In genomic region chr5:65391753-65392152, GRCm38 (mm10) we compare ENCODE assay signal across 8 mouse cellular contexts. TPM values are rescaled to one million over a fixed set of nuclear protein-coding genes. Genes with fewer than 3 reads are reported as not detected.
DNase-seq lines count a peak whose midpoint lies in the region; ATAC-seq and TF ChIP-seq lines count a peak whose summit lies in the region.

No protein-coding gene starts in this region.

- H3K4me3 ChIP-seq in lung, embryonic 14.5 days (ENCODE audit: low read depth, low read length), result peak overlapping the region; percentile 98
- H3K4me3 ChIP-seq in macrophage (ENCODE audit: inconsistent target), result peak overlapping the region; percentile 83

- DNase-seq in lung, embryonic 14.5 days, result peak; percentile 62
- no peak for DNase-seq in lung, postnatal 25 days (ENCODE audit: low spot score)
- DNase-seq in brain, adult 2 months (ENCODE audit: low read depth, low spot score), result peak; percentile 20
- no peak for DNase-seq in adrenal gland, adult 8-10 months
- DNase-seq in natural killer cell, adult 2 months (ENCODE audit: low spot score in 2 of 2), result no peak
- DNase-seq in spleen, adult 12 weeks (ENCODE audit: low spot score), result no peak

- H3K4me2 ChIP-seq in lung, embryonic 14.5 days, result peak overlapping the region; percentile 69

- no peaks in the 10 kb centered on the region for H3K27me3 ChIP-seq in lung, embryonic 14.5 days (ENCODE audit: insufficient read depth, low read length)

- H3K9ac ChIP-seq in lung, embryonic 14.5 days, result peak overlapping the region; percentile 99

- WGBS in lung, embryonic 14.5 days, result 3% methylated on average over 12 of the region's 12 CpGs
- 2% methylated on average over 12 of the region's 12 CpGs for WGBS in macrophage (ENCODE audit: missing documents)

- TF ChIP-seq CTCF in lung, embryonic 14.5 days (IDR thresholded peaks at IDR 0.05; ENCODE audit: low read depth), result no peak

- peaks cover 7% of the 10 kb centered on the region for H3K4me1 ChIP-seq in lung, embryonic 14.5 days (ENCODE audit: insufficient read depth)

- ATAC-seq in lung, embryonic 14.5 days (ENCODE audit: insufficient read depth), result peak; percentile 38; the same call in 1 of the 2 replicates
- ATAC-seq in granulocyte monocyte progenitor cell, adult 5-6 weeks (replicated peaks; ENCODE audit: poor library complexity, severe bottlenecking), result peak; percentile 14; the same call in 1 of the 2 replicates

- no peaks in the 10 kb centered on the region for H3K9me3 ChIP-seq in lung, embryonic 14.5 days (ENCODE audit: low read depth, low read length)

- peaks cover 56% of the 10 kb centered on the region for H3K36me3 ChIP-seq in lung, embryonic 14.5 days (ENCODE audit: insufficient read depth)
- peaks cover 43% of the 10 kb centered on the region; the same call in 1 of the 2 replicates for H3K36me3 ChIP-seq in macrophage (ENCODE audit: inconsistent target)

- peak overlapping the region; percentile 93 for H3K27ac ChIP-seq in lung, embryonic 14.5 days (ENCODE audit: low read depth)
- peak overlapping the region; percentile 66 for H3K27ac ChIP-seq in macrophage

- H3K79me2 ChIP-seq in macrophage (ENCODE audit: inconsistent target), result peaks cover 61% of the 10 kb centered on the region

RNA-seq across cellular contexts. Expression of gene Lias, which starts 0.5 kb away (rescaled TPM):
- polyA plus RNA-seq in lung, embryonic 14.5 days (2014; fragmentation: Nextera tagmentation; extraction: Ambion mirVana), result 54.5 and 58.9 TPM in 2 replicates
- 34.2 and 43.8 TPM in 2 replicates for total RNA-seq in granulocyte monocyte progenitor cell, adult 5-6 weeks (2014; fragmentation: Nextera tagmentation)
- total RNA-seq in granulocyte monocyte progenitor cell, adult 5-6 weeks (2017), result 40.3 and 50.7 TPM in 2 replicates
- 10 to 100 TPM in 23 of 26 experiments, 1 to 10 TPM in 3; 8.1 to 65.0 (median 31.3) TPM for total RNA-seq in macrophage (2018; cell fraction: chromatin; rRNA removed)
- 10 to 100 TPM in 25 of 26 experiments, 1 to 10 TPM in 1; 9.7 to 25.0 (median 19.8) TPM for total RNA-seq in macrophage (2018; cell fraction: cytosol; rRNA removed)
- total RNA-seq in macrophage (2018; cell fraction: nucleus; rRNA removed), result 10 to 100 TPM in 24 of 26 experiments, 1 to 10 TPM in 2; 8.0 to 46.6 (median 19.2) TPM
- polyA plus RNA-seq in macrophage (2018), result 20.7 to 35.1 TPM (median 21.1 TPM) in 3 replicates
- 10 to 100 TPM; 51.2 to 69.4 (median 58.5) TPM for total RNA-seq in adrenal gland, adult 8-10 months (2022)

RNA-seq across cellular contexts. Expression of gene Rpl9, which starts 0.5 kb away (rescaled TPM):
- 1,211 and 1,227 TPM in 2 replicates for polyA plus RNA-seq in lung, embryonic 14.5 days (2014; fragmentation: Nextera tagmentation; extraction: Ambion mirVana)
- 3,342 and 3,430 TPM in 2 replicates for total RNA-seq in granulocyte monocyte progenitor cell, adult 5-6 weeks (2014; fragmentation: Nextera tagmentation)
- total RNA-seq in granulocyte monocyte progenitor cell, adult 5-6 weeks (2017), result 1,568 and 2,000 TPM in 2 replicates
- total RNA-seq in macrophage (2018; cell fraction: chromatin; rRNA removed), result 100 to 1,000 TPM in 24 of 26 experiments, 10 to 100 TPM in 2; 67.9 to 295 (median 149) TPM
- total RNA-seq in macrophage (2018; cell fraction: cytosol; rRNA removed), result 1,000 to 10,000 TPM in 8 of 26 experiments, 100 to 1,000 TPM in 18; 591 to 1,238 (median 829) TPM
- total RNA-seq in macrophage (2018; cell fraction: nucleus; rRNA removed), result 100 to 1,000 TPM; 149 to 282 (median 185) TPM
- polyA plus RNA-seq in macrophage (2018), result 415 to 1,286 TPM (median 1,137 TPM) in 3 replicates
- total RNA-seq in adrenal gland, adult 8-10 months (2022), result 1,000 to 10,000 TPM in 3 of 4 experiments, 100 to 1,000 TPM in 1; 977 to 1,080 (median 1,050) TPM

RNA-seq across cellular contexts. Expression of gene Klb, which starts 43.6 kb away (rescaled TPM):
- not detected in 2 replicates for polyA plus RNA-seq in lung, embryonic 14.5 days (2014; fragmentation: Nextera tagmentation; extraction: Ambion mirVana)
- not detected in 2 replicates for total RNA-seq in granulocyte monocyte progenitor cell, adult 5-6 weeks (2014; fragmentation: Nextera tagmentation)
- not detected in 2 replicates for total RNA-seq in granulocyte monocyte progenitor cell, adult 5-6 weeks (2017)
- not detected for total RNA-seq in macrophage (2018; cell fraction: chromatin; rRNA removed)
- total RNA-seq in macrophage (2018; cell fraction: cytosol; rRNA removed), result not detected
- not detected for total RNA-seq in macrophage (2018; cell fraction: nucleus; rRNA removed)
- polyA plus RNA-seq in macrophage (2018), result not detected in 3 replicates
- total RNA-seq in adrenal gland, adult 8-10 months (2022), result 1 to 10 TPM in 3 of 4 experiments, under 1 TPM in 1; 0.80 to 6.0 (median 4.5) TPM

RNA-seq across cellular contexts. Expression of gene Ugdh, which starts 44.0 kb away (rescaled TPM):
- 118 and 120 TPM in 2 replicates for polyA plus RNA-seq in lung, embryonic 14.5 days (2014; fragmentation: Nextera tagmentation; extraction: Ambion mirVana)
- total RNA-seq in granulocyte monocyte progenitor cell, adult 5-6 weeks (2014; fragmentation: Nextera tagmentation), result 54.7 and 56.1 TPM in 2 replicates
- total RNA-seq in granulocyte monocyte progenitor cell, adult 5-6 weeks (2017), result 76.1 and 83.4 TPM in 2 replicates
- 100 to 1,000 TPM in 1 of 26 experiments, 10 to 100 TPM in 25; 13.0 to 153 (median 34.1) TPM for total RNA-seq in macrophage (2018; cell fraction: chromatin; rRNA removed)
- 10 to 100 TPM; 35.3 to 60.4 (median 42.7) TPM for total RNA-seq in macrophage (2018; cell fraction: cytosol; rRNA removed)
- 100 to 1,000 TPM in 1 of 26 experiments, 10 to 100 TPM in 25; 17.4 to 114 (median 34.7) TPM for total RNA-seq in macrophage (2018; cell fraction: nucleus; rRNA removed)
- polyA plus RNA-seq in macrophage (2018), result 29.7 to 103 TPM (median 53.7 TPM) in 3 replicates
- total RNA-seq in adrenal gland, adult 8-10 months (2022), result 10 to 100 TPM; 68.1 to 84.6 (median 74.7) TPM

RNA-seq across cellular contexts. Expression of gene Rfc1, which starts 56.3 kb away (rescaled TPM):
- 99.9 and 101 TPM in 2 replicates for polyA plus RNA-seq in lung, embryonic 14.5 days (2014; fragmentation: Nextera tagmentation; extraction: Ambion mirVana)
- 78.7 and 111 TPM in 2 replicates for total RNA-seq in granulocyte monocyte progenitor cell, adult 5-6 weeks (2014; fragmentation: Nextera tagmentation)
- 128 and 130 TPM in 2 replicates for total RNA-seq in granulocyte monocyte progenitor cell, adult 5-6 weeks (2017)
- total RNA-seq in macrophage (2018; cell fraction: chromatin; rRNA removed), result 100 to 1,000 TPM in 6 of 26 experiments, 10 to 100 TPM in 17, 1 to 10 TPM in 3; 6.5 to 131 (median 79.0) TPM
- total RNA-seq in macrophage (2018; cell fraction: cytosol; rRNA removed), result 10 to 100 TPM; 28.2 to 54.8 (median 46.1) TPM
- 10 to 100 TPM; 11.7 to 71.8 (median 45.5) TPM for total RNA-seq in macrophage (2018; cell fraction: nucleus; rRNA removed)
- polyA plus RNA-seq in macrophage (2018), result 28.4 to 36.3 TPM (median 35.4 TPM) in 3 replicates
- total RNA-seq in adrenal gland, adult 8-10 months (2022), result 10 to 100 TPM; 49.3 to 58.4 (median 53.8) TPM

Comparison
In these comparisons a context has a peak if more than half of its experiments do, and no peak if none do; other contexts are left out.
1. DNase-seq: peak in lung, embryonic 14.5 days (single experiment) and brain, adult 2 months (single experiment); none in lung, postnatal 25 days (single experiment), adrenal gland, adult 8-10 months (single experiment), natural killer cell, adult 2 months (0 of 2) and spleen, adult 12 weeks (single experiment).